Mouse (Mus musculus) heart, adult 2 months (tissue): ENCODE measurements around the gene Bcl2l10. TPM values are rescaled to one million over a fixed set of nuclear protein-coding genes. Genes with fewer than 3 reads are reported as not detected.

Experiments used
- DNase-seq, 2 experiments: peaks; one replicate each; pipeline ENCODE4 v3.0.0; 2021
- H3K27ac ChIP-seq: fragments of 200-600 bp; 2 replicates; pipeline ENCODE4 v1.8.1; 2022
- H3K27me3 ChIP-seq: fragments of 200-500 bp; 2 replicates; pipeline ENCODE4 v1.6.1; 2012; ENCODE audit warnings: mild to moderate bottlenecking, low read length, inconsistent platforms, mixed read lengths; ENCODE audit not compliant: control insufficient read depth, insufficient read depth
- H3K36me3 ChIP-seq: fragments of 200-500 bp; 2 replicates; pipeline ENCODE4 v1.6.1; 2012; ENCODE audit warnings: low read length, inconsistent platforms; ENCODE audit not compliant: control insufficient read depth, insufficient read depth
- H3K4me1 ChIP-seq: fragments of 200-500 bp; 2 replicates; pipeline ENCODE4 v1.6.1; 2011; ENCODE audit warnings: low read length; ENCODE audit not compliant: control insufficient read depth, insufficient read depth
- H3K4me3 ChIP-seq: fragments of 200-600 bp; 2 replicates; pipeline ENCODE4 v1.8.1; 2022
- H3K79me2 ChIP-seq: fragments of 200-500 bp; replicated peaks from 2 replicates; pipeline ENCODE4 v1.6.1; 2012; ENCODE audit warnings: mild to moderate bottlenecking, inconsistent platforms, low read length, moderate library complexity, mixed read lengths; ENCODE audit not compliant: control insufficient read depth, insufficient read depth
- H3K9ac ChIP-seq: fragments of 200-500 bp; 2 replicates; pipeline ENCODE4 v1.6.1; 2012; ENCODE audit warnings: low read depth, mild to moderate bottlenecking, control low read depth, inconsistent platforms, low read length, mixed read lengths
- CTCF ChIP-seq: fragments of 200-600 bp; IDR thresholded peaks from 2 replicates; pipeline ENCODE4 v1.8.1; 2022; ENCODE audit warnings: antibody characterized with exemption, mild to moderate bottlenecking, moderate library complexity
- EP300 ChIP-seq: fragments of 200-500 bp; IDR thresholded peaks from 2 replicates; pipeline ENCODE4 v1.6.1; 2011; ENCODE audit warnings: low read depth, low read length, control low read depth; ENCODE audit not compliant: insufficient read depth
- POLR2A ChIP-seq: fragments of 200-500 bp; IDR thresholded peaks from 2 replicates; pipeline ENCODE4 v1.6.1; 2011; ENCODE audit warnings: mild to moderate bottlenecking, low read depth, low read length, control low read depth; ENCODE audit not compliant: insufficient read depth
- WGBS: fragments of 180-500 bp; shearing (Covaris S2); methylation state at CpG from one replicate; pipeline ENCODE4 v1.1.7; 2018; 5-methylcytosine and 5-hydroxymethylcytosine counted together
- intact Hi-C: fragments of 180-260 bp; cut with DNase I; formaldehyde crosslinking; loops from one replicate; pipeline ENCODE4 v1.15.1; 2025
- polyA plus RNA-seq: library from polyadenylated mRNA; depleted of rRNA; stranded (reverse); fragments of >200 nt; gene quantifications from 2 replicates; pipeline ENCODE4 v1.2.3, GENCODE M21; 2012
- total RNA-seq, 2 experiments: library from RNA; stranded (reverse); gene quantifications; 2 replicates each; pipeline ENCODE4 v1.2.3; 2021

Gene Bcl2l10
- total and polyA plus RNA-seq, 3 experiments: not detected

DNA sequence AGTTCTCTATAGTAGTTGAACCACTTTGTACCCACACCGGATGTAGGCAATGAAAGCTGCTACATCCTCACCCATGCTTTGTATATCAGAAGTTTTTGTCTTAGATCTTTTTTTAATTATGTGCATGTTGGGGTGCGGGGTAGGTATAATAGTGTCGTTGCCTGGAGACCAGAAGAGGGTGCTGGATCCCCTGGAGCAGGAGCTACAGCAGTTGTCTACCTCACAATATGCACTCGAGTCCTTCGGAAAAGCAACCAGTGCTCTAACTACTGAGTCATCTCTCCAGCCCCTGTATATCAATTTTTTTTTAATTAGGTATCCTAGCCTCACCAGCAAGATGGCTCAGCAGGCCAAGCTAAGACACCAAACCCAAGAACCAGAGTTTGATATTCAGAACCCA lies 40.5 kb upstream of the Bcl2l10 start:
- intact Hi-C loops: no loop called here
- 89% methylated on average over 5 of the region's 5 CpGs for WGBS

GRCm38 (mm10) chr9:75308621-75309020 lies 38.9 kb upstream of the Bcl2l10 start:
- no peak overlapping the region for H3K4me3 ChIP-seq
- no peak for TF ChIP-seq EP300
- TF ChIP-seq CTCF: no peak
- TF ChIP-seq POLR2A: no peak
- 53% methylated on average over 5 of the region's 5 CpGs for WGBS
- no peaks in the 10 kb centered on the region for H3K27me3 ChIP-seq
- H3K4me1 ChIP-seq: no peaks in the 10 kb centered on the region
- DNase-seq: no peak
- no peaks in the 10 kb centered on the region for H3K36me3 ChIP-seq
- H3K27ac ChIP-seq: no peak overlapping the region
- no peaks in the 10 kb centered on the region for H3K79me2 ChIP-seq
- intact Hi-C loops: no loop called here
- no peak overlapping the region for H3K9ac ChIP-seq

More for the DNA sequence above, 40.5 kb upstream of the Bcl2l10 start:
- Histone ChIP-seq H3K9ac (no peak overlapping the region), H3K4me3 (no peak overlapping the region), H3K27ac (no peak overlapping the region), H3K79me2 (no peaks in the 10 kb centered on the region), H3K36me3 (no peaks in the 10 kb centered on the region), H3K4me1 (no peaks in the 10 kb centered on the region), H3K27me3 (no peaks in the 10 kb centered on the region)
- DNase-seq: no peak
- TF ChIP-seq POLR2A (no peak), EP300 (no peak), CTCF (no peak)

DNA sequence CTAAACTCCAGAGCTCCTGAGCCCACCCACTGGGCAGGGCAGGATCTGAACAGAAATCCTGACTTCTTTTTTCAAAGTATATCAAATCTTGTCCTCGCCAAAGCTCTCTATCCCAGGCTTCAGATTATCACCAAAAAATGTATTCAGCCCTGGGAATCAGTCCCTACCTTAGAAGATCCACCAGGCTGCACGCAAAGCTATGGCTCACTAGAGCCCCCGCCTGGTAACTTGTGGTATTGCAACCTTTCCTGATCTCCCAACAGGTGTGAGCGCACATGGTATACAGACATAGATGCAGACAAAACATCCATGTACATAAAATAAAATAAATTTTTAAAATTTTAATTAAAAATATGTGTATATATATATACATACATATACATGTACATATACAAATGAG lies 35.5 kb upstream of the Bcl2l10 start:
- intact Hi-C loops: loop anchor here (5.0 kb wide), 1 partner anchor 265 kb away; no protein-coding TSS in a partner anchor
- WGBS: 18% methylated on average over 4 of the region's 4 CpGs
- peak; percentile 60 to 80 for DNase-seq
- H3K36me3 ChIP-seq: no peaks in the 10 kb centered on the region
- no peaks in the 10 kb centered on the region for H3K27me3 ChIP-seq
- H3K4me3 ChIP-seq: no peak overlapping the region
- H3K9ac ChIP-seq: no peak overlapping the region
- H3K27ac ChIP-seq: no peak overlapping the region
- TF ChIP-seq CTCF (peak; percentile 92), EP300 (no peak)
- H3K79me2 ChIP-seq: no peaks in the 10 kb centered on the region
- no peaks in the 10 kb centered on the region for H3K4me1 ChIP-seq

- intact Hi-C loops: loop anchor here (5.0 kb wide), 1 partner anchor 266 kb away; no protein-coding TSS in a partner anchor
- H3K27ac ChIP-seq: no peak overlapping the region; the same call in 1 of the 2 replicates
Observed at GRCm38 (mm10) chr9:75313138-75313831, 34.3 kb upstream of the Bcl2l10 start.

DNA sequence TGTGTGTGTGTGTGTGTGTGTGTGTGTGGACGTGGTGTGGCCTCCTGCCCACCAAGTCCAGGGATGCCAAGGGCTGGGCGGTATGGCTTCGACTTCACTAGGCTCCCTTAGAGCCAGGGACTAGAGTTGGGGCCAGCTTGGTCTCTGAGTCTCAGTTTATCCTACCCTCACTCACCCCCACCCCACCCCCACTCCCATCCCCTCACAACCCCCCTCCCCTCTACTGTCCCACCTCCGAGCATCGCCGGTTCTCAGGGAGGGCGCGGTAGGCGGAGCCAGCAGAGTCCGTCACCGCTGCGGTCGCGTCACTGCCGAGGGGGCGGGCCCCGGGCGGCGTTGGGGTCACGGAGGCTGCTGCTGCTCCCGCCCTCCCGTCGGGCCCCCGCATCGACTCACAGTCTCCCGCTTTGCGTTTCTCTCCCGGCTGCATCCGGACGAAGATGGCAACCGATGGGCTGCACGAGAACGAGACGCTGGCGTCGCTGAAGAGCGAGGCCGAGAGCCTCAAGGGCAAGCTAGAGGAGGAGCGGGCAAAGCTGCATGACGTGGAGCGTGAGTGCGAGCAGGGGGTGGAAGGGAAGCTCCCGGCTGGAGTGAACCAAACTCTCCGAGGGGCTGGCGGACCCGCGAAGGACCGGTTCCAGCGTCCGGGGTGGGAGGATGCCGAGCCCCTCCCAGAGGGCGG lies 33.6 kb upstream of the Bcl2l10 start:
- no peaks in the 10 kb centered on the region for H3K27me3 ChIP-seq
- TF ChIP-seq POLR2A (peak; percentile 57; the same call in 1 of the 2 replicates), EP300 (no peak), CTCF (peak; percentile 26; the same call in 1 of the 2 replicates)
- no peaks in the 10 kb centered on the region for H3K36me3 ChIP-seq
- H3K9ac ChIP-seq: peak overlapping the region; percentile 72
- DNase-seq: peak; percentile 87 to 92
- peak overlapping the region; percentile 74 for H3K27ac ChIP-seq
- no peaks in the 10 kb centered on the region for H3K4me1 ChIP-seq
- intact Hi-C loops: loop anchor here (5.0 kb wide), 1 partner anchor 267 kb away; no protein-coding TSS in a partner anchor
- under 1% methylated on average over 52 of the region's 52 CpGs for WGBS
- H3K79me2 ChIP-seq: no peaks in the 10 kb centered on the region
- H3K4me3 ChIP-seq: peak overlapping the region; percentile 63

More at GRCm38 (mm10) chr9:75313138-75313831, 34.3 kb upstream of the Bcl2l10 start:
- DNase-seq: no peak
- Histone ChIP-seq H3K79me2 (no peaks in the 10 kb centered on the region), H3K9ac (no peak overlapping the region), H3K36me3 (no peaks in the 10 kb centered on the region), H3K4me3 (no peak overlapping the region), H3K4me1 (no peaks in the 10 kb centered on the region), H3K27me3 (no peaks in the 10 kb centered on the region)
- no peak for TF ChIP-seq EP300
- no peak for TF ChIP-seq CTCF
- TF ChIP-seq POLR2A: no peak
- WGBS: 44% methylated on average over 11 of the region's 11 CpGs

GRCm38 (mm10) chr9:75314517-75315105 lies 32.9 kb upstream of the Bcl2l10 start:
- Histone ChIP-seq H3K27me3 (no peaks in the 10 kb centered on the region), H3K4me3 (peak overlapping the region; percentile 63), H3K9ac (peak overlapping the region; percentile 72), H3K79me2 (no peaks in the 10 kb centered on the region), H3K4me1 (no peaks in the 10 kb centered on the region), H3K36me3 (no peaks in the 10 kb centered on the region), H3K27ac (peak overlapping the region; percentile 74)
- 6% methylated on average over 22 of the region's 22 CpGs for WGBS
- peak in 1 of 2 experiments; percentile 5 for DNase-seq
- TF ChIP-seq POLR2A (no peak), CTCF (no peak), EP300 (no peak)
- intact Hi-C loops: loop anchor here (5.0 kb wide), 1 partner anchor 267 kb away; no protein-coding TSS in a partner anchor
